Mouse (Mus musculus) forebrain, embryonic 14.5 days (tissue): ENCODE measurements around the gene Sf3a2. TPM values are rescaled to one million over a fixed set of nuclear protein-coding genes. Genes with fewer than 3 reads are reported as not detected.

ENCODE experiments used
- ATAC-seq: fragments of 200-750 bp; cut with Nextera tagmentation; 2 replicates; pipeline ENCODE4 v1.8.0; 2017; ENCODE audit warnings: mild to moderate bottlenecking, moderate library complexity
- DNase-seq: peaks from one replicate; pipeline ENCODE4 v3.0.0-alpha.2; 2015; ENCODE audit warnings: low spot score
- H3K27ac ChIP-seq: fragments of 300-500 bp; sonication (generic); 2 replicates; pipeline ENCODE4 v1.5.1; 2014; ENCODE audit warnings: low read depth, mild to moderate bottlenecking, control low read depth, low read length, moderate library complexity
- H3K27me3 ChIP-seq: fragments of 300-500 bp; sonication (generic); replicated peaks from 2 replicates; pipeline ENCODE4 v1.6.1; 2014; ENCODE audit warnings: low read length, control low read depth, mixed read lengths; ENCODE audit not compliant: control insufficient read depth, insufficient read depth
- H3K36me3 ChIP-seq: fragments of 300-500 bp; sonication (generic); 2 replicates; pipeline ENCODE4 v1.6.1; 2014; ENCODE audit warnings: low read length, control low read depth; ENCODE audit not compliant: control insufficient read depth, insufficient read depth
- H3K4me1 ChIP-seq: fragments of 300-500 bp; sonication (generic); 2 replicates; pipeline ENCODE4 v1.6.1; 2014; ENCODE audit warnings: antibody characterized with exemption, low read length, control low read depth; ENCODE audit not compliant: control insufficient read depth, insufficient read depth
- H3K4me2 ChIP-seq: fragments of 300-500 bp; sonication (generic); 2 replicates; pipeline ENCODE4 v1.6.1; 2014; ENCODE audit warnings: mild to moderate bottlenecking, control low read depth, low read length
- H3K4me3 ChIP-seq: fragments of 300-500 bp; sonication (generic); 2 replicates; pipeline ENCODE4 v1.5.1; 2014; ENCODE audit warnings: low read depth, low read length, control low read depth
- H3K9ac ChIP-seq: fragments of 300-500 bp; sonication (generic); 2 replicates; pipeline ENCODE4 v1.6.1; 2014; ENCODE audit warnings: mild to moderate bottlenecking, low read length, control low read depth, moderate library complexity
- H3K9me3 ChIP-seq: fragments of 300-500 bp; sonication (generic); replicated peaks from 2 replicates; pipeline ENCODE4 v1.6.1; 2016; ENCODE audit warnings: low read length, control low read depth, mixed read lengths; ENCODE audit not compliant: control insufficient read depth
- WGBS: fragments of 180-500 bp; shearing (Covaris S2); extraction: QIAGEN DNeasy Blood & Tissue Kit; methylation state at CpG from one replicate; pipeline ENCODE4 v1.1.7; 2014; 5-methylcytosine and 5-hydroxymethylcytosine counted together
- polyA plus RNA-seq: library from polyadenylated mRNA; unstranded; fragments of >200 nt; fragmentation: Nextera tagmentation; extraction: Ambion mirVana; gene quantifications from 2 replicates; pipeline ENCODE4 v1.2.1, GENCODE M21; 2014

Gene Sf3a2
- polyA plus RNA-seq, 1 experiment from 2014 or later, result 66.6 TPM

DNA sequence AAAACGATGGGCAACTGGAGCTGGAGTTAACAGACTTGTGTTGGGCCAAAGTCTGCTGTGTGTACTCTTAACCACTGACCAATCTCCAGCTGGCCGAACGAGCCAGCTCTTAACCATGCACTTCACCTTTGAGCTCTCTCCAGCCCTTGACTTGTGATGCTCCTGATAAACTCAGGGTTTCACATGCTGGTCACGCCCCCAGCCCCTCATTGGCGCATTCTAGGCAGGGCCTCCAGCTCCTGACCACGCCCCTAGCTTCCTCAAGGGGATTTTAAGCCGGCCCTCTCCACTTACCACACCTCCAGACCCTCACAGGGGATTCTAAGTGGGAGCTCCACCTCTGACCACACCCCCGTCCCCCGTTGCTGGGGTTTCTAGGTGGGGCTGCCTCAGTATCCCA lies 33.1 kb downstream of the Sf3a2 start:
- no peaks in the 10 kb centered on the region for H3K9me3 ChIP-seq
- DNase-seq (peak; percentile 63), ATAC-seq (no peak)
- no peak overlapping the region for H3K27ac ChIP-seq
- peaks cover 5% of the 10 kb centered on the region for H3K4me1 ChIP-seq
- H3K36me3 ChIP-seq, result peaks cover 27% of the 10 kb centered on the region
- no peak overlapping the region for H3K9ac ChIP-seq
- H3K4me2 ChIP-seq, result no peak overlapping the region
- WGBS, result 4% methylated on average over 9 of the region's 9 CpGs
- H3K4me3 ChIP-seq, result no peak overlapping the region
- H3K27me3 ChIP-seq, result 0 out of 2 replicates have a peak, but pooled peaks cover 3% of the 10 kb centered on the region

DNA sequence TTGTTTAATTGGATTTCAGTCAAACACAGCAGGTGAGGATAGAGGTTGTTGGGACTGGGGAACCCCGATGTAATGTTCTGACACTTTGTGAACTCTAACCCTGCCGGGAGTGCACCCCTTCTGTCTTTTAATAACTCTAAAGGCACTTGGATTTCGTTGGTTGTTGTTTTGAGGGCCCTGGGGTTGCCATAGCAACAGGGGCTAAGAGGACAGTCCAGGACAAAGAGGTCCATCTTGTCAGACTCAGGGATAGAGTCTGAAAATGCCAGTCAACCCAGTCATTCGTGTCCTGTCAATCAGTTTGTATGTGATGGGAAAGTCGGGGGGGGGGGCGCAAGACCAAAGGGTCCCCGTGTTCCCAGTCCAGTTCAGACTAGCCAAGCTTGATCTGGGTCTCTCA lies 34.8 kb downstream of the Sf3a2 start:
- Histone ChIP-seq H3K27ac (no peak overlapping the region), H3K4me3 (no peak overlapping the region), H3K9ac (no peak overlapping the region), H3K36me3 (peaks cover 27% of the 10 kb centered on the region), H3K27me3 (0 out of 2 replicates have a peak, but pooled peaks cover 3% of the 10 kb centered on the region), H3K4me2 (no peak overlapping the region), H3K9me3 (no peaks in the 10 kb centered on the region), H3K4me1 (peaks cover 2% of the 10 kb centered on the region)
- no peak for DNase-seq
- 59% methylated on average over 7 of the region's 7 CpGs for WGBS
- no peak for ATAC-seq

DNA sequence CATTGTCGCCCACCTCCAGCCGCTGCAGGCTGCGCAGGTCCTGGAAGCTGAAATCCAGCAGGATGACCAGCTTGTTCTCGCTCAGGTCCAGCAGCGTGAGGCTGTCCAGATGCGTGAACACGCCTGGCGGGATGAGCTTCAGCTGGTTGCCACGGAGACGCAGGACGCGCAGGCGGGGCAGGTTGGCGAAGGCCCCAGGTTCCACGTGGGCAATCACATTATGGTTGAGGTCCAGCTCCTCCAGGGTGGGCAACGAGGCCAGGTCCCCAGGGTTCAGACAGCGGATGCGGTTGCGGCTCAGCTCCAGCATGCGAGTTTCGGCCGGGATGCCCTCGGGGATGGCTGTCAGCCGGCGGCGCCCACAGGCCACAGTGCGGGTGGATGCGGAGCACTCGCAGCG lies 37.6 kb downstream of the Sf3a2 start:
- peaks cover 6% of the 10 kb centered on the region for H3K36me3 ChIP-seq
- ATAC-seq (no peak), DNase-seq (no peak)
- no peak overlapping the region for H3K4me2 ChIP-seq
- 0 out of 2 replicates have a peak, but pooled peaks cover 3% of the 10 kb centered on the region for H3K27me3 ChIP-seq
- H3K9ac ChIP-seq, result no peak overlapping the region
- no peak overlapping the region for H3K27ac ChIP-seq
- H3K4me3 ChIP-seq, result no peak overlapping the region
- no peaks in the 10 kb centered on the region for H3K9me3 ChIP-seq
- WGBS, result 63% methylated on average over 30 of the region's 30 CpGs
- H3K4me1 ChIP-seq, result no peaks in the 10 kb centered on the region

DNA sequence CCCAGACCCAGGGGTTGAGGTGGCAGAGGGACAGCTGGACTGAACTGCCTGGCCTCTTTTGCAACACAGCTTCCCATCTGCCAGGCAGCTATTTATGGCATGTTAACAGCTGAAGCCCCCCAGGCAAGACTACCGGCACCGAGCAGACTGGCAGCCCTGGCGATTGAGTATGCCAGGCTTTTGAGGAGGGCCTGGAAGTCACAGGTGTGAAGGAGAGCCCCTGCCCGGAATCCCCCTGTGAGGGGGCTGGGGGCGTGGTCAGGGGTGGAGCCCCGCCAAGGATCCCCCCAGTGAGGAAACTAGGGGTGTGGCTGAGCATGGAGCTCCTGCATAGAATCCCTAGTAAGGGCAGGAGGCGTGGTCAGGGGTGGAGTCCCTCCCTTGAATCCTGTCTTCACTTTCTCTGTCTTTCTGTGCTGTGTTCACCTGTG lies 39.0 kb downstream of the Sf3a2 start:
- Histone ChIP-seq H3K27ac (no peak overlapping the region), H3K9me3 (no peaks in the 10 kb centered on the region), H3K4me2 (no peak overlapping the region), H3K36me3 (no peaks in the 10 kb centered on the region), H3K9ac (no peak overlapping the region), H3K4me1 (no peaks in the 10 kb centered on the region), H3K27me3 (0 out of 2 replicates have a peak, but pooled peaks cover 3% of the 10 kb centered on the region), H3K4me3 (no peak overlapping the region)
- ATAC-seq, result peak; percentile 34; the same call in 1 of the 2 replicates
- 52% methylated on average over 7 of the region's 7 CpGs for whole genome bisulfite sequencing
- no peak for DNase-seq

DNA sequence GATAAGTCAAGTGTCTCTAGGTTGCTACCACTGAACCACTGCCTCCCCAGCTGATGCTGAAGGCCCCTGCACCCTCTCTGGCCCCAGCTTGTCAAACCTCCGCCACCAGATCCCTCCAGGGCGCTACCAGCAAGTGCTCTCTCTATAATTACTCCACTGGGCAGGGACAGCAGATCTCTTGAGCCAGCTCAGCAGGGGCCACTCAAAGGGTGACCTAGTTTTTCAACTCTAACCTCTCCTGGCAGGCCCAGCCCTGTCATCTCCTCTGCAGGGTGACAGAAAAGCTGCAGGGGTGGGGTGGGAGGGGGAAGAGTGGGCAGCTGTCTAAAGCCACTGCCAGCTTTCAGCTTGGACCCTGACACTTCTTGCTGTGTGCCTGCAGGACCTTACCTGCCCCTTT lies 39.8 kb downstream of the Sf3a2 start:
- no peak overlapping the region for H3K9ac ChIP-seq
- H3K4me2 ChIP-seq, result no peak overlapping the region
- WGBS, result 22% methylated on average over 2 of the region's 2 CpGs
- peaks cover 5% of the 10 kb centered on the region; the same call in 1 of the 2 replicates for H3K27me3 ChIP-seq
- no peaks in the 10 kb centered on the region for H3K4me1 ChIP-seq
- H3K9me3 ChIP-seq, result no peaks in the 10 kb centered on the region
- ATAC-seq (no peak), DNase-seq (no peak)
- H3K4me3 ChIP-seq, result no peak overlapping the region
- no peak overlapping the region for H3K27ac ChIP-seq
- no peaks in the 10 kb centered on the region for H3K36me3 ChIP-seq

DNA sequence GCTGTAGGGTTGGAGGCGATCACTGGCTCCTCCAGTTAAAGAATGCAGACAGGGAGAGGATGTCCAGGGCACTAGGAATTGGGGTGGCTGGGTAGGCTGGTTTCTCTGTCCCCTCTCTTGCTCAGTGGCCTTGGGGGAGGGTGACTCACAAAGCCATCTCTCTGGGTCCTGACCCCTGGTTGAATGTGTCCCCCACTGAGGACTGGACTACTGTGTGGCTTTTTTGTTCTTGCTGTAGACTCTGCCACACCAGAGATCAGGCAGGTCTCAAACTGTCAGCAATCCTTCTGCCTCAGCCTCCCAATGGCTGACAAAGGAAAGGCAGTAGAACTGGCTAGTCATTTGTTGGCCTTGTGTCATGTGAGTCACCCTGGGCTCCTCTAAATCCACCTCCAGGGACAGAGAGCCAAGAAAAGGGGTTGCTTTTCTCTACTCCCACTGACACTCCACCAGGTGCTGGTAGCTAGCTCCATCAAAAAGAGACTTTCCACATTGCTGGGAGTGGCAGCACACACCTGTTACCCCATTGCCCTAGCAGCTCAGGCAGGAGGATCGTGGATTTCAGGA lies 40.4 kb downstream of the Sf3a2 start:
- ATAC-seq, result no peak
- Histone ChIP-seq H3K27ac (no peak overlapping the region), H3K9me3 (no peaks in the 10 kb centered on the region), H3K4me2 (no peak overlapping the region), H3K4me1 (0 out of 2 replicates have a peak, but pooled peaks cover under 1% of the 10 kb centered on the region), H3K27me3 (peaks cover 10% of the 10 kb centered on the region), H3K4me3 (no peak overlapping the region), H3K9ac (no peak overlapping the region), H3K36me3 (no peaks in the 10 kb centered on the region)
- no peak for DNase-seq
- 72% methylated on average over 2 of the region's 2 CpGs for WGBS

DNA sequence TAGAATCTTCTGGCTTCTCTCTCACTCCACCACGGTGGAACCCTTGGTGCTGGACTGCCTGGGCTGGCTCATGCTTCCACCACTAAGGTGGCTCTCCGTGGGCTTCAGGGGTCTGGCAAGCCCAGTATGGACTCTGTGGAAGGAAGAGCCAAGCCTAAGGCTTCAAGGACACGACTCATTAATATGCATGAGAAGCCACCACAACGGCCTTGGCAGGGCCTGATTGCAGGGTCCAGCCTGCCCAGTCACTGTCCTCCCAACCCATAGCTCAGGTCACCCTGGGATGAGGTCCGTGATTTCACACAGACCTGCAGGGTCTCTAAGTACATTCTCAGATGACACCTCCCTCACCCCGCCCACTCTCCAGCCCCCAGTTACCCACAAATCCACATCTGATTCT lies 41.9 kb downstream of the Sf3a2 start:
- Histone ChIP-seq H3K27ac (no peak overlapping the region), H3K4me2 (no peak overlapping the region), H3K9me3 (no peaks in the 10 kb centered on the region), H3K27me3 (peaks cover 24% of the 10 kb centered on the region), H3K4me3 (no peak overlapping the region), H3K36me3 (no peaks in the 10 kb centered on the region), H3K9ac (no peak overlapping the region), H3K4me1 (peaks cover 5% of the 10 kb centered on the region; the same call in 1 of the 2 replicates)
- ATAC-seq (no peak), DNase-seq (no peak)
- WGBS, result 62% methylated on average over 6 of the region's 6 CpGs

DNA sequence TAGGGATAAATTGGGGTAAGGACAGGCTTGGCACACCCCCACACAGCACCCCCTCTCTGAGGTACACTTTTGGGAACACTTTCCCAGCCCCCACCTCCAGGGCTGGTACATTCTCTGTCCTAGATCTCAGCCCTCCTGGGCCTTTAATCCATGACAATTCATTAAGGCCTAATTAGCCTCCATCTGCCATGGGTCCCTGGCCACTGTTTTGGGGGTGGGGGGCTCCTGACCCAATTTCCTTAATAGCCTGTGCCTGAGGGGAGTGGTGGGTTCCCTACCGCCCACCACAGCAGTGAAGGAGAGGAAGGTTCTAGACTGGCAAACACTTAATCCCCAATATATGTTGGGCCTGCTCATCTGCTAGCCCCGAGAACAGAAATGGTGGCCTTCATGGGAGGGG lies 43.7 kb downstream of the Sf3a2 start:
- Histone ChIP-seq H3K9me3 (no peaks in the 10 kb centered on the region), H3K36me3 (no peaks in the 10 kb centered on the region), H3K4me2 (no peak overlapping the region), H3K4me3 (no peak overlapping the region), H3K27me3 (peaks cover 24% of the 10 kb centered on the region), H3K4me1 (peaks cover 5% of the 10 kb centered on the region; the same call in 1 of the 2 replicates), H3K27ac (no peak overlapping the region), H3K9ac (no peak overlapping the region)
- DNase-seq (no peak), ATAC-seq (no peak)
- 70% methylated on average over 2 of the region's 2 CpGs for WGBS

DNA sequence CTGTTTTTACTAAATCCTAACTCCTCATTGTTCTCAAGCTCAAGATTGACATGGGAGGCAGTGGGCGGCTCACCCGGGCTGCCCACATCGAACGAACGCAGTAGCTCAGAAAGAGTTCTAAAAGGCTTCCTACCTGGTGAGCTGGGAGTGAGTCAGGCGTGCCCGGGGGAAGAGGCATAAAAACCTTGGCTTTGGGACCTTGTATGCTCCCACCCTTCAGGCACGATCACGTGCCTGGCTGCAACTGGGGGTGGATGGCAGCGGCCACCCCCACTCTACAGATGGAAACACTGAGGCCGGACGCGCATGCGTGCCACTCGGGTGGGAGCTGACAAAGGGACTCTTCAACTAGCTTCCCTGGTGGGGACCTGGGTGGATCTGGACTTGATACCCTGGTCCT lies 44.3 kb downstream of the Sf3a2 start:
- Histone ChIP-seq H3K27ac (no peak overlapping the region), H3K9ac (no peak overlapping the region), H3K27me3 (peaks cover 24% of the 10 kb centered on the region), H3K4me1 (peaks cover 5% of the 10 kb centered on the region; the same call in 1 of the 2 replicates), H3K36me3 (no peaks in the 10 kb centered on the region), H3K4me2 (no peak overlapping the region), H3K9me3 (no peaks in the 10 kb centered on the region), H3K4me3 (no peak overlapping the region)
- 85% methylated on average over 15 of the region's 15 CpGs for WGBS
- no peak for DNase-seq
- ATAC-seq, result no peak
